Mouse (Mus musculus): ENCODE data around the gene Exosc8. TPM values are rescaled to one million over a fixed set of nuclear protein-coding genes. Genes with fewer than 3 reads are reported as not detected.
"Not testable (repeated sequence)": the region's sequence is repeated elsewhere in the genome, so short reads cannot be mapped to it uniquely, and the experiment has no call there.

The Exosc8 gene
- polyA plus RNA-seq, 1 experiment: 35.9 TPM

DNA sequence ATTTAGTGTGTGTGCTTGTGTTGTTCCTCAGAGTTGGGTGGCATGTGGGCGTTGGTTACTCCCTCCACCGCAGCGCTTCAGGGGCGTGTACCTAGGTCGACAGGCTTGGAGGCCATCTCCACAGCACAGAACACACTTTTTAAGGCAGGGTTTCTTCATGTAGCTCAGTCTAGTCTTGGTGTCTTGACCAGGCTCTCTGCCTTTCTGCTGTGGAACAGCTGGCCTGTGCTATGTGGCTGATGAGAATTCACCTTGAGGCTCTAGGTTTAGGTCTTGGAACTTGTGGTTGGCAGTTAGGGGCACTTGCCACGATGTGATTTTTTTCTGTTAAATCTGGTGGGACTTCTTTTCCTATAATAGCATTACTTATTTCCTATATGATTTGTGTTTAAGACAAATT, 20.9 kb downstream of the Exosc8 start, which contains the start of gene Gm21958:
TSS of gene Gm21958 (minus strand) at position 101 of the 400 bp plus-strand sequence.
- Histone ChIP-seq H3K4me2 (ENCODE audit: low read depth) (no peak within 1 kb of the TSS), H3K79me2 (ENCODE audit: control insufficient read depth, insufficient read depth) (no peaks in the 10 kb centered on the region), H3K27me3 (ENCODE audit: control insufficient read depth, insufficient read depth, insufficient read length) (no peaks in the 10 kb centered on the region), H3K4me3 (no peak within 1 kb of the TSS), H3ac (ENCODE audit: control insufficient read depth, insufficient read length) (no peak within 1 kb of the TSS), H3K36me3 (ENCODE audit: control insufficient read depth, insufficient read depth) (peaks cover 84% of the 10 kb centered on the region)
- TF ChIP-seq TCF3 (IDR thresholded peaks at IDR 0.05; ENCODE audit: insufficient read length, low read depth) (no peak), MYOG (IDR thresholded peaks at IDR 0.05; ENCODE audit: control insufficient read depth in 1 of 3, insufficient read depth in 1 of 3, insufficient read length in 2 of 3, low read depth in 2 of 3) (no peak), USF1 (IDR thresholded peaks at IDR 0.05; ENCODE audit: low read depth) (no peak), POLR2A (IDR thresholded peaks at IDR 0.05; ENCODE audit: insufficient read length, low read depth) (no peak), SRF (IDR thresholded peaks at IDR 0.05; ENCODE audit: control insufficient read depth, insufficient read length, low read depth) (no peak), CEBPB (IDR thresholded peaks at IDR 0.05; ENCODE audit: insufficient read depth, poor library complexity, severe bottlenecking) (no peak), TCF12 (IDR thresholded peaks at IDR 0.05; ENCODE audit: insufficient read depth, poor library complexity, severe bottlenecking) (no peak), REST (IDR thresholded peaks at IDR 0.05; ENCODE audit: insufficient read depth, insufficient read length) (no peak), MAX (IDR thresholded peaks at IDR 0.05; ENCODE audit: low read depth) (no peak), POLR2AphosphoS2 (IDR thresholded peaks at IDR 0.05; ENCODE audit: insufficient read length, low read depth) (no peak), MYOD1 (IDR thresholded peaks at IDR 0.05; ENCODE audit: control insufficient read depth in 1 of 3, insufficient read length in 2 of 3, low read depth in 2 of 3) (no peak), E2F4 (IDR thresholded peaks at IDR 0.05; ENCODE audit: insufficient read depth) (no peak)

DNA sequence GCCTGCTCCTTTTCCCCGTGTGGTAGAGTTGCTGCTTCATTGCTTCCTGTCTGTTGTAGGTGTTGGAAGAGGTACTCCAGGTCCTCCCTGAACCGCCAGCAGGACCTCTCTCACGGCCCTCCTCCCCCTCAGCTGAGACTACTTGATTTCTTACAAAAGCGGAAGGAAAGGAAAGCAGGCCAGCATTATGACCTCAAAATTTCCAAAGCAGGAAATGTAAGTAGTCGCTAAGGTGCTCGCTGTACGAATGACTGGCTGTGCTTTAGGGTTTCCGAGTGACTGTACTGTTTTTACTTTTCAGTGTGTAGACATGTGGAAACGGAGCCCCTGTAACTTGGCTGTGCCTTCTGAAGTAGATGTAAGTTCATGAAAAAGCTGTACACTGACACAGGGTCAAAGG, 26.2 kb downstream of the Exosc8 start:
- Histone ChIP-seq H3ac (ENCODE audit: control insufficient read depth, insufficient read length) (no peak overlapping the region), H3K79me2 (ENCODE audit: control insufficient read depth, insufficient read depth) (no peaks in the 10 kb centered on the region), H3K36me3 (ENCODE audit: control insufficient read depth, insufficient read depth) (peaks cover 88% of the 10 kb centered on the region), H3K4me3 (no peak overlapping the region), H3K27me3 (ENCODE audit: control insufficient read depth, insufficient read depth, insufficient read length) (no peaks in the 10 kb centered on the region), H3K4me2 (ENCODE audit: low read depth) (no peak overlapping the region)
- no peak for TF ChIP-seq TCF12 (IDR thresholded peaks at IDR 0.05; ENCODE audit: insufficient read depth, poor library complexity, severe bottlenecking)
- no peak for TF ChIP-seq REST (IDR thresholded peaks at IDR 0.05; ENCODE audit: insufficient read depth, insufficient read length)
- TF ChIP-seq USF1 (IDR thresholded peaks at IDR 0.05; ENCODE audit: low read depth): no peak
- TF ChIP-seq MYOG (IDR thresholded peaks at IDR 0.05; ENCODE audit: control insufficient read depth in 1 of 3, insufficient read depth in 1 of 3, insufficient read length in 2 of 3, low read depth in 2 of 3): no peak
- TF ChIP-seq E2F4 (IDR thresholded peaks at IDR 0.05; ENCODE audit: insufficient read depth): no peak
- TF ChIP-seq MYOD1 (IDR thresholded peaks at IDR 0.05; ENCODE audit: control insufficient read depth in 1 of 3, insufficient read length in 2 of 3, low read depth in 2 of 3): no peak
- TF ChIP-seq SRF (IDR thresholded peaks at IDR 0.05; ENCODE audit: control insufficient read depth, insufficient read length, low read depth): no peak
- TF ChIP-seq MAX (IDR thresholded peaks at IDR 0.05; ENCODE audit: low read depth): no peak
- TF ChIP-seq POLR2AphosphoS2 (IDR thresholded peaks at IDR 0.05; ENCODE audit: insufficient read length, low read depth): no peak
- TF ChIP-seq TCF3 (IDR thresholded peaks at IDR 0.05; ENCODE audit: insufficient read length, low read depth): no peak
- no peak for TF ChIP-seq POLR2A (IDR thresholded peaks at IDR 0.05; ENCODE audit: insufficient read length, low read depth)

GRCm38 (mm10) chr3:54704106-54704505, 31.1 kb downstream of the Exosc8 start:
- not testable (repeated sequence) for H3K27me3 ChIP-seq (ENCODE audit: control insufficient read depth, insufficient read depth, insufficient read length); H3ac ChIP-seq (ENCODE audit: control insufficient read depth, insufficient read length); H3K79me2 ChIP-seq (ENCODE audit: control insufficient read depth, insufficient read depth); H3K4me3 ChIP-seq; H3K4me2 ChIP-seq (ENCODE audit: low read depth)
- H3K36me3 ChIP-seq (ENCODE audit: control insufficient read depth, insufficient read depth): peaks cover 59% of the 10 kb centered on the region

DNA sequence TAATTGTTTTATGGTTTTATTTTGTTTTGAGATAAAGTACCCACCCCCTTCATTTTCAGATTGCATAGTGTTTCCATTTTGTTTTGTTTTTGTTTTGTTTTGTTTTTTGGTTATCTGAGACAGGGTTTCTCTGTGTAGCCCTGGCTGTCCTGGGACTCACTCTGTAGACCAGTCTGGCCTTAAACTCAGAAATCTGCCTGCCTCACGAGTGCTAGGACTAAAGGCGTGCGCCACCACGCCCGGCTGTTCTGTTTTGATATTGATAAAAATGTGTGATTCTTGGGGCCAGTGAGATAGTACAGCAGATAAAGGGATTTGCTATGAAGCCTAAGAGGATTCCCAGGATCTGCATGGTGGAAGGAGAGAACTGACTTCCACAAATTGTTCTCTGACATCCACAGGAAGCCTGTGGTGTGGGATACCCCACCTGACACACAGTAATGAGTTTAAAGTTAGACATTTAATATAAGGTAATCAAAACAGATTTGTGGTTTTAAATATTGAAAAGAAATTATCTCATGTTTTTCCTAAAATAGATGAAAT, 35.4 kb downstream of the Exosc8 start:
- TF ChIP-seq MAX (IDR thresholded peaks at IDR 0.05; ENCODE audit: low read depth) (no peak), TCF12 (IDR thresholded peaks at IDR 0.05; ENCODE audit: insufficient read depth, poor library complexity, severe bottlenecking) (no peak), POLR2AphosphoS2 (IDR thresholded peaks at IDR 0.05; ENCODE audit: insufficient read length, low read depth) (no peak), USF1 (IDR thresholded peaks at IDR 0.05; ENCODE audit: low read depth) (no peak), REST (IDR thresholded peaks at IDR 0.05; ENCODE audit: insufficient read depth, insufficient read length) (no peak), POLR2A (IDR thresholded peaks at IDR 0.05; ENCODE audit: insufficient read length, low read depth) (no peak), SRF (IDR thresholded peaks at IDR 0.05; ENCODE audit: control insufficient read depth, insufficient read length, low read depth) (no peak), MYOG (IDR thresholded peaks at IDR 0.05; ENCODE audit: control insufficient read depth in 1 of 3, insufficient read depth in 1 of 3, insufficient read length in 2 of 3, low read depth in 2 of 3) (no peak), CEBPB (IDR thresholded peaks at IDR 0.05; ENCODE audit: insufficient read depth, poor library complexity, severe bottlenecking) (no peak)
- Histone ChIP-seq H3K36me3 (ENCODE audit: control insufficient read depth, insufficient read depth) (peaks cover 34% of the 10 kb centered on the region), H3ac (ENCODE audit: control insufficient read depth, insufficient read length) (no peak overlapping the region), H3K4me2 (ENCODE audit: low read depth) (no peak overlapping the region), H3K79me2 (ENCODE audit: control insufficient read depth, insufficient read depth) (peaks cover 3% of the 10 kb centered on the region), H3K27me3 (ENCODE audit: control insufficient read depth, insufficient read depth, insufficient read length) (no peaks in the 10 kb centered on the region), H3K4me3 (no peak overlapping the region)

DNA sequence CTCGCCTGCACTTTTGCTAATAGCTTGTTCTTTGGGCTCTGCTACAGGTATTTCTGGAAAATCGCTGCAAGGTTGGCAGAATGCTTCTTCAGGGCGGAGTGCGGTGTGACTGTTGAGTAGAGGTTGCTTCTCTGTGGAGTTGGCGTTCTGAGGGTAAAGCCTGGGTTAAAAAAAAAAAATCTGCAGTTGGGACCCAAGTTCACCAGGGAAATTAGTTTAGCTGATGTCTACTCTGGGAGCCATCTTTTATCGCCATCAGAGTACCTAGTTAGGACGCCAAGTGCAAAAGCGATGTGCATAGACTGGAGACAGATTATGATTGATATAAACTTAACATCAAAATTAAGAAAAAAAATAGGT, 42.2 kb downstream of the Exosc8 start:
- no peaks in the 10 kb centered on the region for H3K27me3 ChIP-seq (ENCODE audit: control insufficient read depth, insufficient read depth, insufficient read length)
- H3K79me2 ChIP-seq (ENCODE audit: control insufficient read depth, insufficient read depth): peaks cover 15% of the 10 kb centered on the region
- peak overlapping the region; percentile 83 for H3K4me2 ChIP-seq (ENCODE audit: low read depth)
- peak overlapping the region; percentile 54 for H3K4me3 ChIP-seq
- H3ac ChIP-seq (ENCODE audit: control insufficient read depth, insufficient read length): peak overlapping the region; percentile 24
- peaks cover 8% of the 10 kb centered on the region for H3K36me3 ChIP-seq (ENCODE audit: control insufficient read depth, insufficient read depth)
- TF ChIP-seq TCF12 (IDR thresholded peaks at IDR 0.05; ENCODE audit: insufficient read depth, poor library complexity, severe bottlenecking): no peak
- TF ChIP-seq POLR2A (IDR thresholded peaks at IDR 0.05; ENCODE audit: insufficient read length, low read depth): no peak
- TF ChIP-seq CEBPB (IDR thresholded peaks at IDR 0.05; ENCODE audit: insufficient read depth, poor library complexity, severe bottlenecking): no peak
- TF ChIP-seq MYOG (IDR thresholded peaks at IDR 0.05; ENCODE audit: control insufficient read depth in 1 of 3, insufficient read depth in 1 of 3, insufficient read length in 2 of 3, low read depth in 2 of 3): no peak
- TF ChIP-seq TCF3 (IDR thresholded peaks at IDR 0.05; ENCODE audit: insufficient read length, low read depth): no peak
- TF ChIP-seq USF1 (IDR thresholded peaks at IDR 0.05; ENCODE audit: low read depth): no peak
- TF ChIP-seq MYOD1 (IDR thresholded peaks at IDR 0.05; ENCODE audit: control insufficient read depth in 1 of 3, insufficient read length in 2 of 3, low read depth in 2 of 3): no peak
- TF ChIP-seq MAX (IDR thresholded peaks at IDR 0.05; ENCODE audit: low read depth): no peak
- no peak for TF ChIP-seq SRF (IDR thresholded peaks at IDR 0.05; ENCODE audit: control insufficient read depth, insufficient read length, low read depth)
- TF ChIP-seq REST (IDR thresholded peaks at IDR 0.05; ENCODE audit: insufficient read depth, insufficient read length): no peak
- no peak for TF ChIP-seq POLR2AphosphoS2 (IDR thresholded peaks at IDR 0.05; ENCODE audit: insufficient read length, low read depth)
- TF ChIP-seq E2F4 (IDR thresholded peaks at IDR 0.05; ENCODE audit: insufficient read depth): no peak
